Mouse (Mus musculus): ENCODE measurements around the gene Gm49673.
"Not testable (repeated sequence)": the region's sequence is repeated elsewhere in the genome, so short reads cannot be mapped to it uniquely, and the experiment has no call there.

DNA sequence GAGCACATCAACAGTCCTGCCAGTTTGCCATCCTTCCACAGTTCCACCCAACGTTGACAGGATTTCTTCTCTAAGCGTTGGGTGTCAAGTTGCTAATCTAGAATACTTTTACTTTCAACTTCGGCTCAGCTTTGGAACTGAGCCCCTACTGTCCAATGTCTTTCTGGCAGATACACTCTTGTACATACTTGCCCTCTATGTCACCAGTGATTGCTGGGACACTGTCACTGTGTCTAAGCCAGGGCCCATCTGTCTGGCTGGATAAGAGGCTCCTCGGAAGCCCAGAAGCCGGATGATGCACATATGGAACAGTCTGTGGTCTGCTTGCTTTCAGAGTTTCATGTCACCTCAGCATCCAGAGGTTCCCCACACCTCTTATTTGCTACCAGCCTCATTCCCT lies 51.4 kb downstream of the Gm49673 start:
- TF ChIP-seq CTCF (IDR thresholded peaks at IDR 0.05; ENCODE audit: insufficient read depth, low read length); POLR2A (IDR thresholded peaks at IDR 0.05; ENCODE audit: borderline replicate concordance, extremely low read depth, low read depth, low read length): not testable (repeated sequence)

Data from lung, adult 2 months (tissue).